Mouse (Mus musculus): ENCODE data around the gene Gm20458. TPM values are rescaled to one million over a fixed set of nuclear protein-coding genes. Genes with fewer than 3 reads are reported as not detected.

The Gm20458 gene
- polyA plus RNA-seq, 1 experiment from 2014 or later: 11.7 TPM

GRCm38 (mm10) chr2:164426952-164427351 lies 33.8 kb upstream of the Gm20458 start:
- peaks cover 52% of the 10 kb centered on the region for H3K36me3 ChIP-seq
- no peak for DNase-seq (ENCODE audit: low spot score)
- WGBS: 76% methylated on average over 5 of the region's 5 CpGs
- H3K27ac ChIP-seq: no peak overlapping the region
- H3K9me3 ChIP-seq: no peaks in the 10 kb centered on the region
- H3K27me3 ChIP-seq (ENCODE audit: insufficient read depth, poor library complexity, severe bottlenecking): peaks cover 22% of the 10 kb centered on the region
- H3K4me1 ChIP-seq: peaks cover 43% of the 10 kb centered on the region
- H3K4me3 ChIP-seq: no peak overlapping the region

GRCm38 (mm10) chr2:164428451-164428850 lies 32.3 kb upstream of the Gm20458 start:
- H3K4me1 ChIP-seq: peaks cover 58% of the 10 kb centered on the region
- WGBS: 28% methylated on average over 5 of the region's 5 CpGs
- peaks cover 22% of the 10 kb centered on the region for H3K27me3 ChIP-seq (ENCODE audit: insufficient read depth, poor library complexity, severe bottlenecking)
- no peak overlapping the region for H3K27ac ChIP-seq
- 0 out of 2 replicates have a peak overlapping the region, but pooled peaks have one; percentile 3 for H3K4me3 ChIP-seq
- no peak for DNase-seq (ENCODE audit: low spot score)
- H3K9me3 ChIP-seq: no peaks in the 10 kb centered on the region
- peaks cover 51% of the 10 kb centered on the region for H3K36me3 ChIP-seq

- peaks cover 40% of the 10 kb centered on the region for H3K36me3 ChIP-seq
- H3K27ac ChIP-seq: peak overlapping the region; percentile 47; the same call in 1 of the 2 replicates
- H3K4me3 ChIP-seq: no peak overlapping the region
- peaks cover 22% of the 10 kb centered on the region for H3K27me3 ChIP-seq (ENCODE audit: insufficient read depth, poor library complexity, severe bottlenecking)
- H3K4me1 ChIP-seq: peaks cover 69% of the 10 kb centered on the region
- no peaks in the 10 kb centered on the region for H3K9me3 ChIP-seq
- no peak for DNase-seq (ENCODE audit: low spot score)
- 42% methylated on average over 15 of the region's 15 CpGs for WGBS
These were observed 30.7 kb upstream of the Gm20458 start for GRCm38 (mm10) chr2:164429881-164430615.

GRCm38 (mm10) chr2:164430697-164431096 lies 30.1 kb upstream of the Gm20458 start:
- Histone ChIP-seq H3K9me3 (no peaks in the 10 kb centered on the region), H3K27me3 (ENCODE audit: insufficient read depth, poor library complexity, severe bottlenecking) (peaks cover 22% of the 10 kb centered on the region), H3K27ac (peak overlapping the region; percentile 47), H3K4me3 (peak overlapping the region; percentile 19; the same call in 1 of the 2 replicates), H3K4me1 (peaks cover 74% of the 10 kb centered on the region), H3K36me3 (peaks cover 35% of the 10 kb centered on the region)
- no peak for DNase-seq (ENCODE audit: low spot score)
- 8% methylated on average over 7 of the region's 7 CpGs for WGBS

- no peak for DNase-seq (ENCODE audit: low spot score)
- H3K36me3 ChIP-seq: peaks cover 24% of the 10 kb centered on the region
- peaks cover 22% of the 10 kb centered on the region for H3K27me3 ChIP-seq (ENCODE audit: insufficient read depth, poor library complexity, severe bottlenecking)
- peaks cover 79% of the 10 kb centered on the region for H3K4me1 ChIP-seq
- no peaks in the 10 kb centered on the region for H3K9me3 ChIP-seq
- 0 out of 2 replicates have a peak overlapping the region, but pooled peaks have one; percentile 37 for H3K4me3 ChIP-seq
- peak overlapping the region; percentile 77 for H3K27ac ChIP-seq
- 68% methylated on average over 9 of the region's 9 CpGs for WGBS
These were observed 28.9 kb upstream of the Gm20458 start for GRCm38 (mm10) chr2:164431676-164432465.

GRCm38 (mm10) chr2:164432541-164433191 lies 28.1 kb upstream of the Gm20458 start:
- Histone ChIP-seq H3K27me3 (ENCODE audit: insufficient read depth, poor library complexity, severe bottlenecking) (peaks cover 22% of the 10 kb centered on the region), H3K36me3 (peaks cover 18% of the 10 kb centered on the region), H3K9me3 (no peaks in the 10 kb centered on the region), H3K4me1 (peaks cover 87% of the 10 kb centered on the region), H3K27ac (peak overlapping the region; percentile 77), H3K4me3 (peak overlapping the region; percentile 37)
- 22% methylated on average over 22 of the region's 22 CpGs for WGBS
- no peak for DNase-seq (ENCODE audit: low spot score)

- peak overlapping the region; percentile 77 for H3K27ac ChIP-seq
- DNase-seq (ENCODE audit: low spot score): no peak
- H3K4me3 ChIP-seq: 0 out of 2 replicates have a peak overlapping the region, but pooled peaks have one; percentile 37
- peaks cover 15% of the 10 kb centered on the region for H3K27me3 ChIP-seq (ENCODE audit: insufficient read depth, poor library complexity, severe bottlenecking)
- peaks cover 89% of the 10 kb centered on the region for H3K4me1 ChIP-seq
- peaks cover 11% of the 10 kb centered on the region for H3K36me3 ChIP-seq
- H3K9me3 ChIP-seq: no peaks in the 10 kb centered on the region
- 70% methylated on average over 9 of the region's 9 CpGs for WGBS
These were observed 27.4 kb upstream of the Gm20458 start for GRCm38 (mm10) chr2:164433278-164433895.

- no peak for DNase-seq (ENCODE audit: low spot score)
- peaks cover 4% of the 10 kb centered on the region; the same call in 1 of the 2 replicates for H3K27me3 ChIP-seq (ENCODE audit: insufficient read depth, poor library complexity, severe bottlenecking)
- H3K27ac ChIP-seq: no peak overlapping the region
- H3K9me3 ChIP-seq: no peaks in the 10 kb centered on the region
- no peaks in the 10 kb centered on the region for H3K36me3 ChIP-seq
- H3K4me3 ChIP-seq: no peak overlapping the region
- H3K4me1 ChIP-seq: peaks cover 88% of the 10 kb centered on the region
- 76% methylated on average over 3 of the region's 3 CpGs for WGBS
These were observed 26.1 kb upstream of the Gm20458 start for GRCm38 (mm10) chr2:164434681-164435080.

- H3K4me3 ChIP-seq: no peak overlapping the region
- 0 out of 2 replicates have a peak, but pooled peaks cover 4% of the 10 kb centered on the region for H3K27me3 ChIP-seq (ENCODE audit: insufficient read depth, poor library complexity, severe bottlenecking)
- DNase-seq (ENCODE audit: low spot score): no peak
- H3K27ac ChIP-seq: peak overlapping the region; percentile 64; the same call in 1 of the 2 replicates
- no peaks in the 10 kb centered on the region for H3K36me3 ChIP-seq
- 25% methylated on average over 5 of the region's 5 CpGs for WGBS
- H3K9me3 ChIP-seq: no peaks in the 10 kb centered on the region
- peaks cover 89% of the 10 kb centered on the region for H3K4me1 ChIP-seq
These were observed 25.3 kb upstream of the Gm20458 start for GRCm38 (mm10) chr2:164435216-164436090.

- H3K9me3 ChIP-seq: no peaks in the 10 kb centered on the region
- peak overlapping the region; percentile 77 for H3K27ac ChIP-seq
- H3K27me3 ChIP-seq (ENCODE audit: insufficient read depth, poor library complexity, severe bottlenecking): peaks cover 12% of the 10 kb centered on the region; the same call in 1 of the 2 replicates
- no peak overlapping the region for H3K4me3 ChIP-seq
- WGBS: 25% methylated on average over 8 of the region's 8 CpGs
- DNase-seq (ENCODE audit: low spot score): no peak
- peaks cover 85% of the 10 kb centered on the region for H3K4me1 ChIP-seq
- H3K36me3 ChIP-seq: no peaks in the 10 kb centered on the region
These were observed 24.4 kb upstream of the Gm20458 start for GRCm38 (mm10) chr2:164436215-164436913.

- DNase-seq (ENCODE audit: low spot score): no peak
These were observed 23.8 kb upstream of the Gm20458 start for GRCm38 (mm10) chr2:164436961-164437360.

More at GRCm38 (mm10) chr2:164436961-164437360, 23.8 kb upstream of the Gm20458 start:
- H3K4me3 ChIP-seq: no peak overlapping the region
- no peaks in the 10 kb centered on the region for H3K9me3 ChIP-seq
- H3K4me1 ChIP-seq: peaks cover 85% of the 10 kb centered on the region
- H3K27me3 ChIP-seq (ENCODE audit: insufficient read depth, poor library complexity, severe bottlenecking): peaks cover 16% of the 10 kb centered on the region; the same call in 1 of the 2 replicates
- H3K27ac ChIP-seq: peak overlapping the region; percentile 77
- H3K36me3 ChIP-seq: no peaks in the 10 kb centered on the region
- 34% methylated on average over 3 of the region's 3 CpGs for WGBS

Data from heart, embryonic 10.5 days (tissue).